Mouse (Mus musculus): ENCODE results near the gene Dnmt3a. TPM values are rescaled to one million over a fixed set of nuclear protein-coding genes. Genes with fewer than 3 reads are reported as not detected.

Gene Dnmt3a
- polyA plus RNA-seq, 1 experiment, result 11.8 TPM

GRCm38 (mm10) chr12:3784729-3785128, 21.1 kb upstream of the Dnmt3a start:
- TF ChIP-seq CTCF (conservative IDR thresholded peaks at IDR 0.05; ENCODE audit: insufficient read depth, insufficient read length, low read depth, low read length) (no peak), POLR2A (IDR thresholded peaks at IDR 0.05; ENCODE audit: low read depth, low read length) (no peak)
- no peak overlapping the region for H3K4me3 ChIP-seq (ENCODE audit: insufficient read depth, low read depth, low read length)
- DNase-seq, result no peak
- 85% methylated on average over 4 of the region's 4 CpGs for WGBS
- H3K36me3 ChIP-seq (ENCODE audit: control insufficient read depth, insufficient read depth, low read length), result no peaks in the 10 kb centered on the region
- H3K4me1 ChIP-seq (ENCODE audit: control insufficient read depth, insufficient read depth, low read length), result peaks cover 13% of the 10 kb centered on the region
- H3K27ac ChIP-seq (ENCODE audit: insufficient read depth, low read depth, low read length), result no peak overlapping the region
- H3K27me3 ChIP-seq (replicated peaks; ENCODE audit: control insufficient read depth, insufficient read depth, low read length), result no peaks in the 10 kb centered on the region

- DNase-seq, result peak; percentile 33
- Histone ChIP-seq H3K4me1 (ENCODE audit: control insufficient read depth, insufficient read depth, low read length) (peaks cover 4% of the 10 kb centered on the region; the same call in 1 of the 2 replicates), H3K27me3 (replicated peaks; ENCODE audit: control insufficient read depth, insufficient read depth, low read length) (no peaks in the 10 kb centered on the region), H3K4me3 (ENCODE audit: insufficient read depth, low read depth, low read length) (no peak overlapping the region), H3K36me3 (ENCODE audit: control insufficient read depth, insufficient read depth, low read length) (no peaks in the 10 kb centered on the region), H3K27ac (ENCODE audit: insufficient read depth, low read depth, low read length) (no peak overlapping the region)
- no peak for TF ChIP-seq CTCF (conservative IDR thresholded peaks at IDR 0.05; ENCODE audit: insufficient read depth, insufficient read length, low read depth, low read length)
- TF ChIP-seq POLR2A (IDR thresholded peaks at IDR 0.05; ENCODE audit: low read depth, low read length), result no peak
- WGBS, result 61% methylated on average over 3 of the region's 3 CpGs
Observed at GRCm38 (mm10) chr12:3787041-3787440, 18.8 kb upstream of the Dnmt3a start.

GRCm38 (mm10) chr12:3787541-3787940, 18.3 kb upstream of the Dnmt3a start:
- Histone ChIP-seq H3K27ac (ENCODE audit: insufficient read depth, low read depth, low read length) (no peak overlapping the region), H3K27me3 (replicated peaks; ENCODE audit: control insufficient read depth, insufficient read depth, low read length) (no peaks in the 10 kb centered on the region), H3K4me3 (ENCODE audit: insufficient read depth, low read depth, low read length) (no peak overlapping the region), H3K36me3 (ENCODE audit: control insufficient read depth, insufficient read depth, low read length) (no peaks in the 10 kb centered on the region), H3K4me1 (ENCODE audit: control insufficient read depth, insufficient read depth, low read length) (peaks cover 7% of the 10 kb centered on the region; the same call in 1 of the 2 replicates)
- TF ChIP-seq CTCF (conservative IDR thresholded peaks at IDR 0.05; ENCODE audit: insufficient read depth, insufficient read length, low read depth, low read length), result no peak
- no peak for TF ChIP-seq POLR2A (IDR thresholded peaks at IDR 0.05; ENCODE audit: low read depth, low read length)
- no peak for DNase-seq
- 66% methylated on average over 1 of the region's 1 CpGs for WGBS

GRCm38 (mm10) chr12:3788421-3789051, 17.3 kb upstream of the Dnmt3a start:
- Histone ChIP-seq H3K4me1 (ENCODE audit: control insufficient read depth, insufficient read depth, low read length) (peaks cover 7% of the 10 kb centered on the region; the same call in 1 of the 2 replicates), H3K27ac (ENCODE audit: insufficient read depth, low read depth, low read length) (no peak overlapping the region), H3K36me3 (ENCODE audit: control insufficient read depth, insufficient read depth, low read length) (no peaks in the 10 kb centered on the region), H3K27me3 (replicated peaks; ENCODE audit: control insufficient read depth, insufficient read depth, low read length) (no peaks in the 10 kb centered on the region), H3K4me3 (ENCODE audit: insufficient read depth, low read depth, low read length) (no peak overlapping the region)
- peak; percentile 45 for DNase-seq
- 47% methylated on average over 5 of the region's 5 CpGs for WGBS
- TF ChIP-seq CTCF (conservative IDR thresholded peaks at IDR 0.05; ENCODE audit: insufficient read depth, insufficient read length, low read depth, low read length) (no peak), POLR2A (IDR thresholded peaks at IDR 0.05; ENCODE audit: low read depth, low read length) (no peak)

- Histone ChIP-seq H3K27ac (ENCODE audit: insufficient read depth, low read depth, low read length) (no peak overlapping the region), H3K4me3 (ENCODE audit: insufficient read depth, low read depth, low read length) (no peak overlapping the region), H3K36me3 (ENCODE audit: control insufficient read depth, insufficient read depth, low read length) (no peaks in the 10 kb centered on the region), H3K27me3 (replicated peaks; ENCODE audit: control insufficient read depth, insufficient read depth, low read length) (no peaks in the 10 kb centered on the region), H3K4me1 (ENCODE audit: control insufficient read depth, insufficient read depth, low read length) (peaks cover 7% of the 10 kb centered on the region; the same call in 1 of the 2 replicates)
- 79% methylated on average over 5 of the region's 5 CpGs for WGBS
- DNase-seq, result no peak
- TF ChIP-seq POLR2A (IDR thresholded peaks at IDR 0.05; ENCODE audit: low read depth, low read length) (no peak), CTCF (conservative IDR thresholded peaks at IDR 0.05; ENCODE audit: insufficient read depth, insufficient read length, low read depth, low read length) (no peak)
Observed at GRCm38 (mm10) chr12:3789626-3790185, 16.1 kb upstream of the Dnmt3a start.

GRCm38 (mm10) chr12:3791257-3791656, 14.6 kb upstream of the Dnmt3a start:
- Histone ChIP-seq H3K4me3 (ENCODE audit: insufficient read depth, low read depth, low read length) (no peak overlapping the region), H3K4me1 (ENCODE audit: control insufficient read depth, insufficient read depth, low read length) (peaks cover 7% of the 10 kb centered on the region; the same call in 1 of the 2 replicates), H3K27me3 (replicated peaks; ENCODE audit: control insufficient read depth, insufficient read depth, low read length) (no peaks in the 10 kb centered on the region), H3K36me3 (ENCODE audit: control insufficient read depth, insufficient read depth, low read length) (no peaks in the 10 kb centered on the region), H3K27ac (ENCODE audit: insufficient read depth, low read depth, low read length) (no peak overlapping the region)
- TF ChIP-seq POLR2A (IDR thresholded peaks at IDR 0.05; ENCODE audit: low read depth, low read length) (no peak), CTCF (conservative IDR thresholded peaks at IDR 0.05; ENCODE audit: insufficient read depth, insufficient read length, low read depth, low read length) (no peak)
- no peak for DNase-seq
- WGBS, result 45% methylated on average over 7 of the region's 7 CpGs

GRCm38 (mm10) chr12:3791732-3792131, 14.1 kb upstream of the Dnmt3a start:
- no peak overlapping the region for H3K27ac ChIP-seq (ENCODE audit: insufficient read depth, low read depth, low read length)
- peak overlapping the region; percentile 47 for H3K4me3 ChIP-seq (ENCODE audit: insufficient read depth, low read depth, low read length)
- peaks cover 7% of the 10 kb centered on the region; the same call in 1 of the 2 replicates for H3K4me1 ChIP-seq (ENCODE audit: control insufficient read depth, insufficient read depth, low read length)
- no peaks in the 10 kb centered on the region for H3K27me3 ChIP-seq (replicated peaks; ENCODE audit: control insufficient read depth, insufficient read depth, low read length)
- DNase-seq, result peak; percentile 97
- 1% methylated on average over 22 of the region's 22 CpGs for WGBS
- H3K36me3 ChIP-seq (ENCODE audit: control insufficient read depth, insufficient read depth, low read length), result no peaks in the 10 kb centered on the region
- TF ChIP-seq POLR2A (IDR thresholded peaks at IDR 0.05; ENCODE audit: low read depth, low read length) (peak; percentile 15), CTCF (conservative IDR thresholded peaks at IDR 0.05; ENCODE audit: insufficient read depth, insufficient read length, low read depth, low read length) (peak; percentile 94)
